Mouse (Mus musculus) liver, postnatal 0 days (tissue): Measurements from ENCODE around the gene Mgat3. TPM values are rescaled to one million over a fixed set of nuclear protein-coding genes. Genes with fewer than 3 reads are reported as not detected.
A peak's percentile ranks its signal among the peaks of the same experiment; 100 is the strongest.

Source experiments
- ATAC-seq: fragments of 200-750 bp; cut with Nextera tagmentation; 2 replicates; pipeline ENCODE4 v1.8.0; 2017; ENCODE audit warnings: mild to moderate bottlenecking, moderate library complexity
- DNase-seq: peaks from one replicate; pipeline ENCODE4 v3.0.0-alpha.2; 2016
- H3K27ac ChIP-seq: fragments of 300-500 bp; sonication (generic); 2 replicates; pipeline ENCODE4 v1.5.1; 2014; ENCODE audit warnings: antibody characterized with exemption, moderate library complexity, mild to moderate bottlenecking, low read depth
- H3K27me3 ChIP-seq: fragments of 300-500 bp; sonication (generic); 2 replicates; pipeline ENCODE4 v1.6.1; 2014; ENCODE audit warnings: low read length, control low read depth, mixed read lengths; ENCODE audit not compliant: insufficient read depth
- H3K36me3 ChIP-seq: fragments of 300-500 bp; sonication (generic); replicated peaks from 2 replicates; pipeline ENCODE4 v1.6.1; 2014; ENCODE audit warnings: mild to moderate bottlenecking, control low read depth, low read length, moderate library complexity, mixed read lengths; ENCODE audit not compliant: insufficient read depth
- H3K4me1 ChIP-seq: fragments of 300-500 bp; sonication (generic); 2 replicates; pipeline ENCODE4 v1.6.1; 2014; ENCODE audit warnings: antibody characterized with exemption, mild to moderate bottlenecking, control low read depth; ENCODE audit not compliant: insufficient read depth
- H3K4me2 ChIP-seq: fragments of 300-500 bp; sonication (generic); 2 replicates; pipeline ENCODE4 v1.6.1; 2014; ENCODE audit warnings: low read depth, mild to moderate bottlenecking, low read length, moderate library complexity, mixed read lengths
- H3K4me3 ChIP-seq: fragments of 300-500 bp; sonication (generic); 2 replicates; pipeline ENCODE4 v1.5.1; 2014; ENCODE audit warnings: low read depth, low read length
- H3K9ac ChIP-seq: fragments of 300-500 bp; sonication (generic); replicated peaks from 2 replicates; pipeline ENCODE4 v1.6.1; 2014; ENCODE audit warnings: mild to moderate bottlenecking, moderate library complexity
- H3K9me3 ChIP-seq: fragments of 300-500 bp; sonication (generic); 2 replicates; pipeline ENCODE4 v1.6.1; 2016; ENCODE audit warnings: mild to moderate bottlenecking, control low read depth, low read length, mixed read lengths
- CTCF ChIP-seq: sonication (generic); IDR thresholded peaks from 2 replicates; pipeline ENCODE4 v1.5.1; 2016; ENCODE audit warnings: antibody characterized with exemption, low read depth
- EP300 ChIP-seq: IDR thresholded peaks from 2 replicates; pipeline ENCODE4 v1.6.1; 2016; ENCODE audit warnings: antibody characterized with exemption, low read depth, mild to moderate bottlenecking
- WGBS: fragments of 180-500 bp; shearing (Covaris S2); extraction: QIAGEN DNeasy Blood & Tissue Kit; methylation state at CpG from one replicate; pipeline ENCODE4 v1.1.7; 2014; ENCODE audit not compliant: insufficient replicate concordance; 5-methylcytosine and 5-hydroxymethylcytosine counted together
- polyA plus RNA-seq: library from polyadenylated mRNA; unstranded; fragments of >200 nt; fragmentation: Nextera tagmentation; extraction: Ambion mirVana; gene quantifications from 2 replicates; pipeline ENCODE4 v1.2.1, GENCODE M21; 2015

Mgat3 gene
- polyA plus RNA-seq, 1 experiment from 2014 or later, result 0.12 TPM

DNA sequence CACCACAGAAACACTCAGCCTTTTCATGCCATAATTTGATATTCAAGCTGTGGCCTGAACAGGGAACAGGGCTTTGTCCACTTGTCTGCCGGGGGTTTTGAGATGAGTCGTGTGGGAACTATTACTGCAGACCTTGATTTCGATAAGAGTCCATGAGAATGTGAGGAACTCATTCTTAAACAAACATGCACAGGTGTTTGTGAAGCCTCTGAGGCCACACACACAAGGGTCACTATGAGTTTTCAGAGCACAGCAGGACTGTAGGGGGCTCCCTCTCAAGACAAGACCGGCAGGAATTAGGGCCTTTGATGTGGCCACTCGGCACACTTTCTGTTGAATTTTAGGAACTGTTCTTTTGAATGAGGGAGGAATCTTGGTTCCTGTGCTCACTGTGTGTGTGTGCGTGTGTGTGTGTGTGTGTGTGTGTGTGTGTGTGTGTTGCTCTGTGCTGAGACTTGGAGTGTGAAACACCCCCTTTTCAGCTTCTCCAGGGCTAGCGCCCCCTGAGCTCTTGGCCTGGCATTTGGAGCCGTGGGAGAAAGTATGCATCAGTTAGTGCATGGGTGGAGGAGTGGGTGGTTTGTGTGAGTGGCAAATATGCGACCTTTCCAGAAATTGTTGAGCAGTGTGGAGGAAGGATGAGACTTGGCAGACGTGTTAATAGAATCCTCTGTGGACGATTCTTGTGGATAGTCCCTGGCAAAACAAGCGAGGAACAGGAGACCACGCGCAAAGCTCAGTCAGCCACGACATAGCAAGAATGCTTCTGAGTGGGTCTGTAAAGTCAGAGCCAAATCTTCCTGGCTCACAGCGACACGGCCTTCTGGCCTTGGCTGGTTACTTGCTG lies 35.4 kb upstream of the Mgat3 start:
- no peak for DNase-seq

DNA sequence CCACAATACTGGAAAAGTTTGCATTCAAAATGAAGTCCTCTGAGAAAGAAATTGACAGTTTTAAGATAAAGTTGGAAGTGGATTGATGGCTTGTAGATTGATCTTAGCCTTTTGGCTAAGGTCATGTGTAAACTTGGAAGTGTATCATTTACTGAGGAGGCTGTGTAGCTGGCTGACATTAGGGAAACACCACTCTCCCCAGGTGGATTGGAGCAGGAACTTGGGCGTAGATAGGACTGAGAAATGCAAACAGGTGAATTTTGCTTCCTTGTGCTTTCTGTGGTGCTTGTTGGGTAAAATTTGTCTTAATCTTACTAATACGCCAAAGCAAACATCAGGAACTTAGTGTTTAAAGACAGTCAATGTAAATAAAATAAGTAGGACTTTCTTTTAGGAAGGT lies 33.2 kb upstream of the Mgat3 start:
- TF ChIP-seq CTCF, result no peak
- no peak for TF ChIP-seq EP300
- Histone ChIP-seq H3K27ac (no peak overlapping the region), H3K36me3 (peaks cover 27% of the 10 kb centered on the region), H3K4me2 (no peak overlapping the region), H3K9ac (no peak overlapping the region), H3K27me3 (no peaks in the 10 kb centered on the region), H3K4me1 (peaks cover 24% of the 10 kb centered on the region), H3K9me3 (no peaks in the 10 kb centered on the region), H3K4me3 (no peak overlapping the region)
- DNase-seq (no peak), ATAC-seq (no peak)
- 88% methylated on average over 2 of the region's 2 CpGs for WGBS

More for the DNA sequence above, 35.4 kb upstream of the Mgat3 start:
- peaks cover 40% of the 10 kb centered on the region for H3K4me1 ChIP-seq
- 72% methylated on average over 17 of the region's 17 CpGs for WGBS
- no peak overlapping the region for H3K4me3 ChIP-seq
- TF ChIP-seq CTCF (peak; percentile 16; the same call in 1 of the 2 replicates), EP300 (no peak)
- no peaks in the 10 kb centered on the region for H3K27me3 ChIP-seq
- no peak overlapping the region for H3K4me2 ChIP-seq
- ATAC-seq, result no peak
- no peaks in the 10 kb centered on the region for H3K9me3 ChIP-seq
- no peak overlapping the region for H3K9ac ChIP-seq
- H3K36me3 ChIP-seq, result peaks cover 23% of the 10 kb centered on the region
- no peak overlapping the region for H3K27ac ChIP-seq

DNA sequence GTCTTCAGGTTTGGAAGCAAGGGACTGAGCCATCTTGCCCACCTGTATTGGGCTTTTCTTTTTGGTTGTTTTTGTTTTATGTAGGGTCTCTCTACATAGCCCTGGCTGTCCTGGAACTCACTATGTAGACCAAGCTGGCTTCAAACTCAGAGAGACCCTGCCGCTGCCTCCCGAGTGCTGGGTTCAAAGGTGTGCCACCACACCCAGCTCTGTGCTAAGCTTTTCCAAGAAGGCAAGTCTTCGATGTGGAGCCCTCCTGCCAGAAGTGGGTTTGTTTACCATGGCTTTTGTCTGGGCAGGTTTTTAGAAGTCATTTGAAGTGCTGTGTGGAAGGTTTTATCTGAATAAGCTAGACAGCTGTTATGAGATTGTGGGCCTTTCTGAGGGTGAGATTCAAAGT lies 32.6 kb upstream of the Mgat3 start:
- Histone ChIP-seq H3K4me2 (no peak overlapping the region), H3K27me3 (no peaks in the 10 kb centered on the region), H3K4me3 (no peak overlapping the region), H3K9ac (no peak overlapping the region), H3K9me3 (no peaks in the 10 kb centered on the region), H3K36me3 (peaks cover 27% of the 10 kb centered on the region), H3K27ac (no peak overlapping the region), H3K4me1 (peaks cover 23% of the 10 kb centered on the region)
- no peak for TF ChIP-seq EP300
- no peak for TF ChIP-seq CTCF
- WGBS, result 92% methylated on average over 3 of the region's 3 CpGs
- DNase-seq (no peak), ATAC-seq (no peak)

DNA sequence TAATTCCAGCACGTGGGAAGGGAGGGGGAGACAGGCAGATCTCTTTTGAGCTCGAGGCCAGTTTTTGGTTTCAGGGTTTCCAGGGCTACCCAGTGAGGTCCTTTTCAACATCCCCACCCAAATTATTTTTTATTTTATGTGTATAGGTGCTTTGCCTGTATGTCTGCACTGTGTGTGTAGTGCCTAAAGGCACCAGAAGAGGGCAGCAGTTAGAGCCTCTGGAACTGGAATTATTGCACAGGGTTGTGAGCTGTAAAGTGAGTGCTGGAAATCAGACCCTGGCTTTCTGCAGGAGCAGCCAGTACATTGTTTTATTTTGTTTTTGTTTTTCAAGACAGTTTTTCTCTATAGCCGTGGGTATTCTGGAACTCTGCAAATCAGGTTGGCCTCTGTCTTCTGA lies 31.4 kb upstream of the Mgat3 start:
- Histone ChIP-seq H3K27me3 (no peaks in the 10 kb centered on the region), H3K27ac (no peak overlapping the region), H3K4me3 (no peak overlapping the region), H3K4me1 (peaks cover 13% of the 10 kb centered on the region), H3K9ac (no peak overlapping the region), H3K36me3 (peaks cover 23% of the 10 kb centered on the region), H3K4me2 (no peak overlapping the region), H3K9me3 (no peaks in the 10 kb centered on the region)
- peak; percentile 45 for TF ChIP-seq CTCF
- TF ChIP-seq EP300, result no peak
- 93% methylated on average over 3 of the region's 3 CpGs for WGBS
- ATAC-seq (no peak), DNase-seq (no peak)

DNA sequence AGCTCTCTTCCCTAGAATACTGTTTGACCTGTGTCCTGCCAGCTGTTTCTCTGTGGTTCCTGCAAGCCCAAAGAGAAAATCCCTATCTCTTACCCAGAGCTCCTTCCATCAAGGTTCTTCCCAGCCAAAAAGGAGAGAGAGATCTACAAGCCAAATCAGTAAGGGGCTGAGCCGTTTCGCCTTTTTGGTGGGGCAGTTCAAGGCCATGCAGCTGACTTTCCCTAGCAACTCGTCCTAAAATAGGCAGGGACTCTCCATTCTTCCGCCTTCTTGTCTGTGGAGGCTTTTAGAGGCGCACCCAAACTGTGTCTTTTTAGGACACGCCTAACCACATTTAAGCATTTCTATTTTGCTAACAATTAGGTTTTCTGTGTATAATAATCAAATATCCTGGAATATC lies 29.8 kb upstream of the Mgat3 start:
- no peak for TF ChIP-seq EP300
- no peak for TF ChIP-seq CTCF
- ATAC-seq (no peak), DNase-seq (no peak)
- Histone ChIP-seq H3K9ac (no peak overlapping the region), H3K4me3 (no peak overlapping the region), H3K27ac (no peak overlapping the region), H3K4me1 (peaks cover 4% of the 10 kb centered on the region), H3K27me3 (no peaks in the 10 kb centered on the region), H3K4me2 (no peak overlapping the region), H3K36me3 (peaks cover 25% of the 10 kb centered on the region), H3K9me3 (no peaks in the 10 kb centered on the region)
- 80% methylated on average over 6 of the region's 6 CpGs for WGBS

DNA sequence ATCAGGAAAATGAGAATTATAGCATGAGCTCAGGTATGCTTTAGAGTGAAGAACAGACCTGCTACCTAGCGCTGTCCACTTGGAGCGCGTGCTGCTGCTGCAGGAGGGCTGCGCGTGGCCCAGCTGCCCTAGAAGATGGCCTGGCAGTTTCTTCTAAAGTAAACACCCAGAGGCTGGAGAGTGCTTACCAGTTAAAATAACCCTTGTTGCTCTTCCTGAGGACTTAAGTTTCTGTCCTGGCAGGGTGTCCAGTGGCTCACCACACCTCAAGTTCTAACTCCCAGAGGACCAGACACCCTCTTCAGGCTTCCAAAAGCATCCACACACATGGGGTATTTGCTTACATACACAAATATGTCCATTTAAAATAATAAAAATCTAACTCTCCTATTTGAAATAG lies 28.1 kb upstream of the Mgat3 start:
- DNase-seq (no peak), ATAC-seq (no peak)
- Histone ChIP-seq H3K4me1 (no peaks in the 10 kb centered on the region), H3K36me3 (peaks cover 32% of the 10 kb centered on the region), H3K4me2 (no peak overlapping the region), H3K4me3 (no peak overlapping the region), H3K9ac (no peak overlapping the region), H3K9me3 (no peaks in the 10 kb centered on the region), H3K27ac (no peak overlapping the region), H3K27me3 (no peaks in the 10 kb centered on the region)
- TF ChIP-seq CTCF (no peak), EP300 (no peak)
- WGBS, result 96% methylated on average over 5 of the region's 5 CpGs
